Mouse (Mus musculus): ENCODE results near the gene Tbx2. TPM values are rescaled to one million over a fixed set of nuclear protein-coding genes. Genes with fewer than 3 reads are reported as not detected.

Tbx2 gene
- total and polyA plus RNA-seq, 3 experiments: 0.17 TPM; not detected in 2

DNA sequence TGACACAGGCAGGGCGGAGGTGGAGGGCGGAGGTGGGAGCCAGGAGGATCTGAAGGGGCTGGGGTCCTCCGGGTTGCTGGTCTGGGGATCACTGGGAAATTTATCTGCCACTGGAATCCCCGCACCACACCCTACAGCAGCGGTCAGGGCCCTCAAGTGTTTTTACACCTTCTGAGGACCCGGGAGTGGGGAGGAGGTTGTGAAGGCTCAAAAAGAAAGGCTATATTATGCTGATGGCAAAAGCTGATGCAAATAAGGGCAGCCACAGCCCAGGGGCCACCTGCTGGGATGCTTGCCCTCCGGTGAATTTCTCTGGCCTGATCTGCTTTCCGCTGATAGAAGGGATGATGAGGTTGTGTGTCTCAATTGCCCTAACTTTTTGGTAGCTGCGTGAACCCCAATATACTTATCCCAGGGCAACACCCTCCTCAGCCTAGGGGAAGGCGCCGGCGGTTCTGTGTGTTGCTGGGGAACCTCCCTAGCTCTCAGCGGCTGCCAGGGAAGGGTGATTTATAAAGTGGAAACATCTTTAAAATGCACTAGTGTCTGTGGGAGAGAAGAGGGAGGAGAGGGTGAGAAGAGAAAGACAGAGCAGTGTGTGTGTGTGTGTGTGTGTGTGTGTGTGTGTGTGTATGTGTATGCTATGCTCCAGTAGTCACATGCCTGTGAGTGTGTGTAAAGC lies 58.8 kb downstream of the Tbx2 start:
- in situ Hi-C loops (cut with MboI; ENCODE audit: low pct_ligation_motif_present, low pct_unique_long_range_greater_than_20kb, low sequenced_read_pairs) (no loop called here), dilution Hi-C loops (cut with MboI; ENCODE audit: extremely low pct_ligation_motif_present, extremely low pct_unique_long_range_greater_than_20kb, low sequenced_read_pairs) (no loop called here)
- peak overlapping the region; percentile 52 for H3K4me2 ChIP-seq (ENCODE audit: insufficient read depth, low read depth, poor library complexity, severe bottlenecking)

More for the DNA sequence above, 58.8 kb downstream of the Tbx2 start:
- no peaks in the 10 kb centered on the region for H3K79me2 ChIP-seq (replicated peaks; ENCODE audit: control insufficient read depth, extremely low read depth, insufficient read depth, poor library complexity, severe bottlenecking)
- H3K36me3 ChIP-seq (replicated peaks in 1 of 2; ENCODE audit: control insufficient read depth in 1 of 2, insufficient read depth in 1 of 2, low read length in 1 of 2): no peaks in the 10 kb centered on the region
- H3K4me3 ChIP-seq (replicated peaks in 1 of 3; ENCODE audit: low read depth in 2 of 3, low read length in 2 of 3, poor library complexity in 1 of 3): peak overlapping the region in 1 of 3 experiments; percentile 8
- DNase-seq (ENCODE audit: extremely low read depth): peak; percentile 32
- H3K9ac ChIP-seq (ENCODE audit: insufficient read depth, low read depth): no peak overlapping the region
- H3K4me1 ChIP-seq (ENCODE audit: control insufficient read depth in 1 of 2, insufficient read depth in 2 of 2): peaks cover 20 to 37% of the 10 kb centered on the region in 2 experiments
- 0 out of 2 replicates have a peak, but pooled peaks have one; percentile 7 for TF ChIP-seq IRF4 (IDR thresholded peaks at IDR 0.05; ENCODE audit: low read depth, low read length)
- TF ChIP-seq MAX (IDR thresholded peaks at IDR 0.05; ENCODE audit: low read length): no peak
- no peak for TF ChIP-seq ETS1 (conservative IDR thresholded peaks at IDR 0.05; ENCODE audit: low read depth, low read length)
- peak; percentile 23; the same call in 1 of the 2 replicates for TF ChIP-seq EP300 (IDR thresholded peaks at IDR 0.05; ENCODE audit: low read length)
- no peak for TF ChIP-seq POLR2A (IDR thresholded peaks at IDR 0.05; ENCODE audit: low read depth, low read length)
- no peak for TF ChIP-seq RCOR1 (conservative IDR thresholded peaks at IDR 0.05; ENCODE audit: low read depth, low read length)
- no peak for TF ChIP-seq SMC3 (IDR thresholded peaks at IDR 0.05; ENCODE audit: low read depth, low read length)
- peak; percentile 45 for TF ChIP-seq BHLHE40 (IDR thresholded peaks at IDR 0.05; ENCODE audit: low read depth, low read length)
- TF ChIP-seq JUN (IDR thresholded peaks at IDR 0.05; ENCODE audit: insufficient read depth, low read depth, low read length): no peak
- H3K27ac ChIP-seq (ENCODE audit: insufficient read depth, low read depth): no peak overlapping the region
- no peaks in the 10 kb centered on the region for H3K9me3 ChIP-seq (replicated peaks; ENCODE audit: low read length)
- peaks cover 2% of the 10 kb centered on the region for H3K27me3 ChIP-seq (replicated peaks)

Other genes with a start within 250 kb of the Tbx2 start
- gene Gm11444, start 17.8 kb downstream of the Tbx2 start, total RNA-seq (2012; rRNA removed): not detected in 2 replicates
- not detected in 2 replicates for gene Gm11444, start 17.8 kb downstream of the Tbx2 start, total RNA-seq (2014; rRNA removed)
- gene Gm11444, start 17.8 kb downstream of the Tbx2 start, polyA plus RNA-seq (2012; ENCODE audit: insufficient read length, low read depth): not detected in 2 replicates
- gene Tbx4, start 53.9 kb downstream of the Tbx2 start, total RNA-seq (2012; rRNA removed): not detected in 2 replicates
- not detected in 2 replicates for gene Tbx4, start 53.9 kb downstream of the Tbx2 start, total RNA-seq (2014; rRNA removed)
- gene Tbx4, start 53.9 kb downstream of the Tbx2 start, polyA plus RNA-seq (2012; ENCODE audit: insufficient read length, low read depth): not detected in 2 replicates